Mouse (Mus musculus) bone marrow, adult 2 months (tissue): ENCODE data around the gene Tmem80. TPM values are rescaled to one million over a fixed set of nuclear protein-coding genes. Genes with fewer than 3 reads are reported as not detected.
A peak's percentile ranks its signal among the peaks of the same experiment; 100 is the strongest.

Experiments
- H3K27ac ChIP-seq: fragments of 200-500 bp; 2 replicates; pipeline ENCODE4 v1.5.1; 2012; ENCODE audit warnings: low read depth, mild to moderate bottlenecking, control low read depth, inconsistent platforms, low read length; ENCODE audit not compliant: control insufficient read depth, poor library complexity, insufficient read depth
- H3K4me1 ChIP-seq: fragments of 200-500 bp; 2 replicates; pipeline ENCODE4 v1.6.1; 2011; ENCODE audit warnings: low read length; ENCODE audit not compliant: control insufficient read depth, insufficient read depth
- H3K4me3 ChIP-seq: fragments of 200-500 bp; replicated peaks from 2 replicates; pipeline ENCODE3; 2011; ENCODE audit warnings: mild to moderate bottlenecking, low read depth, low read length, control low read depth; ENCODE audit not compliant: control insufficient read depth
- CTCF ChIP-seq: fragments of 200-500 bp; IDR thresholded peaks from 2 replicates; pipeline ENCODE4 v1.5.1; 2011; ENCODE audit warnings: low read length, control low read depth; ENCODE audit not compliant: control insufficient read depth, insufficient read depth
- POLR2A ChIP-seq: fragments of 200-500 bp; IDR thresholded peaks from 2 replicates; pipeline ENCODE4 v1.6.1; 2011; ENCODE audit warnings: low read depth, mild to moderate bottlenecking, control low read depth, low read length, borderline replicate concordance; ENCODE audit not compliant: control insufficient read depth
- WGBS: fragments of 180-500 bp; shearing (Covaris S2); methylation state at CpG from one replicate; pipeline ENCODE4 v1.1.7; 2018; 5-methylcytosine and 5-hydroxymethylcytosine counted together
- polyA plus RNA-seq: library from polyadenylated mRNA; stranded (reverse); fragments of >200 nt; gene quantifications from 2 replicates; pipeline ENCODE4 v1.2.4, GENCODE M21; 2011; ENCODE audit warnings: low replicate concordance; ENCODE audit not compliant: missing spikeins, insufficient read depth, insufficient read length

Tmem80 gene
- polyA plus RNA-seq, 1 experiment, result 33.0 TPM

DNA sequence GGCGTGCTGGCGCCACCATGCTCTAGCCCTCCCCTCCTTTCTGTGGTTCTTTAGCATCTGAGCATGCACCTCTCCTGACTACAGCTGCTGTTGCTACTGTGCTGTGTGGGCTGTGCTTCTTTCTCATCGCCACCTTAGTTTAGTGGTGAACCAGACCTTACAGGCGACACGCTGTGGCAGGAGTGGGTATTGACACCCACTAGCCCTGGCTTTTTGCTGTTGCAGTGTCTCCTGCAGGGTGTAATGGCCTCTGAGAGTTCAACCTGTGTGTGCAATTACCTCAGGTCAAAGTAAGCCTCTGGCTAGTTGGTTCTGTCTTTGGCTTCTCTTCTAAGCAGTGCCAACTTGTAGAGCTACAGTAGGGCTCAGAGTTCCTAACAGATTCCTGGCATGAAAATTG, 11.6 kb upstream of the Tmem80 start:
- peak; percentile 74 for TF ChIP-seq CTCF
- no peak for TF ChIP-seq POLR2A
- Histone ChIP-seq H3K4me3 (no peak overlapping the region), H3K4me1 (no peaks in the 10 kb centered on the region), H3K27ac (no peak overlapping the region)
- 60% methylated on average over 5 of the region's 5 CpGs for WGBS

GRCm38 (mm10) chr7:141317619-141318132, 9.9 kb upstream of the Tmem80 start:
- Histone ChIP-seq H3K27ac (no peak overlapping the region), H3K4me3 (no peak overlapping the region), H3K4me1 (no peaks in the 10 kb centered on the region)
- 73% methylated on average over 1 of the region's 1 CpGs for WGBS
- TF ChIP-seq POLR2A, result no peak
- no peak for TF ChIP-seq CTCF

GRCm38 (mm10) chr7:141319446-141319845, 8.1 kb upstream of the Tmem80 start:
- no peak overlapping the region for H3K27ac ChIP-seq
- no peak for TF ChIP-seq CTCF
- no peak for TF ChIP-seq POLR2A
- H3K4me1 ChIP-seq, result no peaks in the 10 kb centered on the region
- WGBS, result 74% methylated on average over 2 of the region's 2 CpGs
- H3K4me3 ChIP-seq, result no peak overlapping the region

- no peak for TF ChIP-seq CTCF
- no peak for TF ChIP-seq POLR2A
- no peak overlapping the region for H3K4me3 ChIP-seq
- peaks cover 6% of the 10 kb centered on the region for H3K4me1 ChIP-seq
- H3K27ac ChIP-seq, result no peak overlapping the region
- 79% methylated on average over 1 of the region's 1 CpGs for whole genome bisulfite sequencing
Measured at GRCm38 (mm10) chr7:141324686-141325085, 2.9 kb upstream of the Tmem80 start.

- Histone ChIP-seq H3K27ac (peak overlapping the region; percentile 92), H3K4me1 (peaks cover 6% of the 10 kb centered on the region), H3K4me3 (peak overlapping the region; percentile 68)
- 7% methylated on average over 35 of the region's 35 CpGs for WGBS
- TF ChIP-seq CTCF (no peak), POLR2A (no peak)
Measured at GRCm38 (mm10) chr7:141326546-141327446, 743 bp upstream of the Tmem80 start.

- Histone ChIP-seq H3K27ac (peak overlapping the region; percentile 92), H3K4me3 (peak overlapping the region; percentile 90), H3K4me1 (peaks cover 6% of the 10 kb centered on the region)
- 10% methylated on average over 24 of the region's 24 CpGs for WGBS
- TF ChIP-seq POLR2A (no peak), CTCF (no peak)
Measured at GRCm38 (mm10) chr7:141328373-141328990, 943 bp downstream of the Tmem80 start.

DNA sequence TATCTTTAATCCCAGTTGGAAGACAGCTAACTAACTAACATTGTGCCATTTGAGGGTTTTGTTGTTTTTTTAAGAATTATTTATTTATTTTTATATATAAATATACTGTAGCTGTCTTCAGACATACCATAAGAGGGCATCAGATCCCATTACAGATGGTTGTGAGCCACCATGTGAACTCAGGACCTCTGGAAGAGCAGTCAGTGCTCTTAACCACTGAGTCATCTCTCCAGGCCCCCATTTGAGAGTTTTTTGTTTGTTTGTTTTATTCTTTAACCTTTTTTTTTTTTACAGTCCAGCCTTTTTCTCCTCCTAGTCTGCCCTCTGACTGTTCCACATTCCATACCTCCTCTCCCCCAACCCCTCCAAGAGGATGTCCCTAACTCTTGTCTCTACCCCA, 3.2 kb downstream of the Tmem80 start:
- Histone ChIP-seq H3K27ac (no peak overlapping the region), H3K4me1 (peaks cover 6% of the 10 kb centered on the region), H3K4me3 (no peak overlapping the region)
- no peak for TF ChIP-seq CTCF
- no peak for TF ChIP-seq POLR2A

DNA sequence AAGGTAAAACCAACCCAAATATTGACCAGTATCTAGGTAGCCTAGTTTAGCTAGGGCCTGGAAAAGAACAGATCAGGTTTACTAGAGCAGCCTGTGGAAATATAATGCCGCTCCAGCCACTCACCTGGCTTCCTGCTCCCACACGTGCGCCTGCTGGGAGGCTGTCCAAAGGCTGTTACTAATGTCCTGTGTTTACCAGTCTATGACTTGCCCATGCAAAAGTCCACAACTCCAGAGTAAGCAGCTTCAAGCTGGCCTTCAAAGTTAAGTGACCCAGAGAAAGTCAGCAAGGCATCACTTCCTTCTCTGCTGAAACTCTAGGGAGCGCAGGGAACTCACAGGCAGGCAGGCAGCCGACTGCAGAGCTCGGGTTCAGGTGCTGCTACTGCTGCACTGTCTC, 4.5 kb downstream of the Tmem80 start:
- Histone ChIP-seq H3K27ac (no peak overlapping the region), H3K4me3 (no peak overlapping the region), H3K4me1 (peaks cover 1% of the 10 kb centered on the region)
- 85% methylated on average over 6 of the region's 6 CpGs for WGBS
- TF ChIP-seq CTCF (no peak), POLR2A (no peak)
